Mouse (Mus musculus) MEL (cell line): ENCODE measurements at regions not wholly inside any gene's neighbourhood (a gene's known extent, or its start where the extent isn't known, plus 50 kb on each side); places are given as distances from the start of the nearest gene placed in this dataset.

Experiments used
- CHD1 ChIP-seq: IDR thresholded peaks from 2 replicates; pipeline ENCODE4 v1.6.1; 2012; ENCODE audit warnings: low read depth, mild to moderate bottlenecking, inconsistent platforms, low read length, improper control_type of control experiment
- CHD2 ChIP-seq: IDR thresholded peaks from 2 replicates; pipeline ENCODE4 v1.6.1; 2011; ENCODE audit warnings: low read length, improper control_type of control experiment
- CTCF ChIP-seq, 3 experiments: IDR thresholded peaks in 2 of 3; conservative IDR thresholded peaks in 1 of 3; 2 replicates each; pipeline ENCODE4 v1.5.1; 2011 to 2012; ENCODE audit warnings: low read length in 3 of 3, low read depth in 2 of 3, mild to moderate bottlenecking in 2 of 3, improper control_type of control experiment in 1 of 3, inconsistent platforms in 1 of 3, mixed read lengths in 1 of 3, moderate library complexity in 1 of 3; ENCODE audit not compliant: control insufficient read depth in 1 of 3, insufficient read depth in 1 of 3, poor library complexity in 1 of 3, severe bottlenecking in 1 of 3
- EP300 ChIP-seq, 2 experiments: IDR thresholded peaks; 2 replicates each; pipeline ENCODE4 v1.6.1; 2011; ENCODE audit warnings: improper control_type of control experiment in 2 of 2, low read length in 2 of 2, low read depth in 1 of 2, mild to moderate bottlenecking in 1 of 2
- ETS1 ChIP-seq: IDR thresholded peaks from 2 replicates; pipeline ENCODE4 v1.6.1; 2012; ENCODE audit warnings: low read depth, mild to moderate bottlenecking, inconsistent platforms, low read length, improper control_type of control experiment, moderate library complexity
- GABPA ChIP-seq: IDR thresholded peaks from 2 replicates; pipeline ENCODE4 v1.6.1; 2012; ENCODE audit warnings: low read depth, mild to moderate bottlenecking, inconsistent platforms, low read length, improper control_type of control experiment, moderate library complexity
- MYC ChIP-seq: IDR thresholded peaks from 2 replicates; pipeline ENCODE4 v1.6.1; 2011; ENCODE audit warnings: low read depth, mild to moderate bottlenecking, low read length, improper control_type of control experiment, moderate library complexity
- NRF1 ChIP-seq: IDR thresholded peaks from 2 replicates; pipeline ENCODE4 v1.6.1; 2014; ENCODE audit warnings: low read depth, mild to moderate bottlenecking, inconsistent platforms, low read length, improper control_type of control experiment, moderate library complexity; ENCODE audit not compliant: poor library complexity, insufficient read depth, severe bottlenecking
- POLR2A ChIP-seq, 2 experiments: IDR thresholded peaks; 2 replicates each; pipeline ENCODE4 v1.6.1; 2011 to 2012; ENCODE audit warnings: low read length in 2 of 2, mild to moderate bottlenecking in 2 of 2, control low read depth in 1 of 2, improper control_type of control experiment in 1 of 2, low read depth in 1 of 2, moderate library complexity in 1 of 2; ENCODE audit not compliant: control insufficient read depth in 1 of 2, insufficient read depth in 1 of 2, poor library complexity in 1 of 2
- POLR2AphosphoS2 ChIP-seq: IDR thresholded peaks from 2 replicates; pipeline ENCODE4 v1.6.1; 2011; ENCODE audit warnings: low read length, improper control_type of control experiment
- TAL1 ChIP-seq: IDR thresholded peaks from 2 replicates; pipeline ENCODE4 v1.6.1; 2012; ENCODE audit warnings: mild to moderate bottlenecking, inconsistent platforms, low read length, moderate library complexity, mixed read lengths
- TBP ChIP-seq: IDR thresholded peaks from 2 replicates; pipeline ENCODE4 v1.8.0; 2011; ENCODE audit warnings: low read depth, low read length, improper control_type of control experiment
- TCF12 ChIP-seq: IDR thresholded peaks from 2 replicates; pipeline ENCODE4 v1.6.1; 2014; ENCODE audit warnings: low read depth, mild to moderate bottlenecking, inconsistent platforms, low read length, improper control_type of control experiment, moderate library complexity
- ZC3H11A ChIP-seq: IDR thresholded peaks from 2 replicates; pipeline ENCODE4 v1.6.1; 2012; ENCODE audit warnings: low read depth, mild to moderate bottlenecking, inconsistent platforms, low read length, improper control_type of control experiment

- TF ChIP-seq CTCF (IDR thresholded peaks at IDR 0.05 in 2 of 3, conservative IDR thresholded peaks at IDR 0.05 in 1 of 3; ENCODE audit: control insufficient read depth in 1 of 3, insufficient read depth in 1 of 3, low read depth in 2 of 3, low read length in 3 of 3, poor library complexity in 1 of 3, severe bottlenecking in 1 of 3) (peak in 2 of 3 experiments; percentile 41 to 63; a peak in 5 of 6 replicates), GABPA (no peak), TBP (no peak), ZC3H11A (peak; percentile 40; the same call in 1 of the 2 replicates), POLR2A (IDR thresholded peaks at IDR 0.05; ENCODE audit: control insufficient read depth in 1 of 2, insufficient read depth in 1 of 2, low read depth in 1 of 2, low read length in 2 of 2, poor library complexity in 1 of 2) (no peak), TAL1 (no peak), EP300 (IDR thresholded peaks at IDR 0.05; ENCODE audit: low read depth in 1 of 2, low read length in 2 of 2) (no peak), MYC (no peak), ETS1 (no peak), TCF12 (no peak), CHD2 (no peak), POLR2AphosphoS2 (no peak), CHD1 (no peak), NRF1 (no peak)
Measured at GRCm38 (mm10) chr3:19062249-19062859, 566.1 kb downstream of the 1700064H15Rik start.
